Mouse (Mus musculus) lung, adult 2 months (tissue): Measurements from ENCODE around the gene Palld.

Experiments
- CTCF ChIP-seq: fragments of 200-500 bp; IDR thresholded peaks from 2 replicates; pipeline ENCODE4 v1.5.1; 2011; ENCODE audit warnings: mild to moderate bottlenecking, low read length, control low read depth; ENCODE audit not compliant: insufficient read depth
- POLR2A ChIP-seq: fragments of 200-500 bp; IDR thresholded peaks from 2 replicates; pipeline ENCODE4 v1.6.1; 2011; ENCODE audit warnings: low read depth, mild to moderate bottlenecking, control low read depth, low read length, borderline replicate concordance; ENCODE audit errors: extremely low read depth

GRCm38 (mm10) chr8:61708586-61709305, 193.7 kb downstream of the Palld start:
- TF ChIP-seq CTCF (no peak), POLR2A (no peak)
